Mouse (Mus musculus) intestine, postnatal 0 days (tissue): Measurements from ENCODE around the gene Iffo1. TPM values are rescaled to one million over a fixed set of nuclear protein-coding genes. Genes with fewer than 3 reads are reported as not detected.

Experiments
- ATAC-seq: fragments of 200-750 bp; cut with Nextera tagmentation; 2 replicates; pipeline ENCODE4 v1.8.0; 2017; ENCODE audit warnings: mild to moderate bottlenecking, moderate TSS enrichment, moderate library complexity
- H3K27ac ChIP-seq: fragments of 300-500 bp; sonication (generic); 2 replicates; pipeline ENCODE4 v1.5.1; 2014; ENCODE audit warnings: mild to moderate bottlenecking, low read depth, low read length, moderate library complexity
- H3K27me3 ChIP-seq: fragments of 300-500 bp; sonication (generic); replicated peaks from 2 replicates; pipeline ENCODE4 v1.6.1; 2014; ENCODE audit warnings: low read length, mixed read lengths; ENCODE audit not compliant: control insufficient read depth, insufficient read depth
- H3K36me3 ChIP-seq: fragments of 300-500 bp; sonication (generic); 2 replicates; pipeline ENCODE4 v1.6.1; 2014; ENCODE audit warnings: mild to moderate bottlenecking, moderate library complexity; ENCODE audit not compliant: control insufficient read depth, insufficient read depth
- H3K4me1 ChIP-seq: fragments of 300-500 bp; sonication (generic); replicated peaks from 2 replicates; pipeline ENCODE4 v1.6.1; 2014; ENCODE audit warnings: antibody characterized with exemption, low read length, mixed read lengths; ENCODE audit not compliant: control insufficient read depth, insufficient read depth
- H3K4me2 ChIP-seq: fragments of 300-500 bp; sonication (generic); replicated peaks from 2 replicates; pipeline ENCODE4 v1.6.1; 2014; ENCODE audit warnings: low read depth, mild to moderate bottlenecking, moderate library complexity
- H3K4me3 ChIP-seq: fragments of 300-500 bp; sonication (generic); 2 replicates; pipeline ENCODE4 v1.5.1; 2014; ENCODE audit warnings: low read depth, low read length
- H3K9ac ChIP-seq: fragments of 300-500 bp; sonication (generic); 2 replicates; pipeline ENCODE4 v1.6.1; 2014; ENCODE audit warnings: mild to moderate bottlenecking, low read depth, low read length
- H3K9me3 ChIP-seq: fragments of 300-500 bp; sonication (generic); 2 replicates; pipeline ENCODE4 v1.6.1; 2016; ENCODE audit warnings: mixed run types; ENCODE audit not compliant: control insufficient read depth
- CTCF ChIP-seq: sonication (generic); IDR thresholded peaks from 2 replicates; pipeline ENCODE4 v1.5.1; 2016; ENCODE audit warnings: low read depth, mild to moderate bottlenecking, control low read depth, antibody characterized with exemption, moderate library complexity
- WGBS: fragments of 180-500 bp; shearing (Covaris S2); extraction: QIAGEN DNeasy Blood & Tissue Kit; methylation state at CpG from one replicate; pipeline ENCODE4 v1.1.7; 2014; 5-methylcytosine and 5-hydroxymethylcytosine counted together
- polyA plus RNA-seq: library from polyadenylated mRNA; unstranded; fragments of >200 nt; fragmentation: Nextera tagmentation; extraction: Ambion mirVana; gene quantifications from 2 replicates; pipeline ENCODE4 v1.2.1, GENCODE M21; 2015

Iffo1 gene
- polyA plus RNA-seq, 1 experiment from 2014 or later: 3.2 TPM

GRCm38 (mm10) chr6:125110927-125111326, 34.1 kb upstream of the Iffo1 start:
- 92% methylated on average over 7 of the region's 7 CpGs for WGBS
- peaks cover 91% of the 10 kb centered on the region for H3K36me3 ChIP-seq
- no peak overlapping the region for H3K9ac ChIP-seq
- no peak overlapping the region for H3K27ac ChIP-seq
- no peaks in the 10 kb centered on the region for H3K4me1 ChIP-seq
- peak; percentile 38; the same call in 1 of the 2 replicates for ATAC-seq
- H3K4me2 ChIP-seq: no peak overlapping the region
- H3K4me3 ChIP-seq: no peak overlapping the region
- no peaks in the 10 kb centered on the region for H3K9me3 ChIP-seq
- peak; percentile 68 for TF ChIP-seq CTCF
- H3K27me3 ChIP-seq: no peaks in the 10 kb centered on the region

- Histone ChIP-seq H3K9ac (no peak overlapping the region), H3K4me1 (no peaks in the 10 kb centered on the region), H3K4me3 (no peak overlapping the region), H3K4me2 (no peak overlapping the region), H3K27ac (no peak overlapping the region), H3K27me3 (no peaks in the 10 kb centered on the region), H3K36me3 (peaks cover 88% of the 10 kb centered on the region), H3K9me3 (no peaks in the 10 kb centered on the region)
- 90% methylated on average over 11 of the region's 11 CpGs for WGBS
- TF ChIP-seq CTCF: no peak
- no peak for ATAC-seq
Measured at GRCm38 (mm10) chr6:125112553-125112952, 32.5 kb upstream of the Iffo1 start.

- Histone ChIP-seq H3K9me3 (no peaks in the 10 kb centered on the region), H3K4me2 (no peak overlapping the region), H3K27me3 (no peaks in the 10 kb centered on the region), H3K27ac (no peak overlapping the region), H3K36me3 (peaks cover 86% of the 10 kb centered on the region), H3K4me3 (no peak overlapping the region), H3K4me1 (no peaks in the 10 kb centered on the region), H3K9ac (no peak overlapping the region)
- WGBS: 84% methylated on average over 8 of the region's 8 CpGs
- TF ChIP-seq CTCF: no peak
- no peak for ATAC-seq
Measured at GRCm38 (mm10) chr6:125119387-125119786, 25.7 kb upstream of the Iffo1 start.

GRCm38 (mm10) chr6:125128724-125129123, 16.3 kb upstream of the Iffo1 start:
- Histone ChIP-seq H3K4me2 (no peak overlapping the region), H3K27ac (no peak overlapping the region), H3K27me3 (no peaks in the 10 kb centered on the region), H3K4me1 (no peaks in the 10 kb centered on the region), H3K4me3 (no peak overlapping the region), H3K9me3 (no peaks in the 10 kb centered on the region), H3K36me3 (peaks cover 55% of the 10 kb centered on the region), H3K9ac (no peak overlapping the region)
- 87% methylated on average over 12 of the region's 12 CpGs for WGBS
- no peak for ATAC-seq
- no peak for TF ChIP-seq CTCF

GRCm38 (mm10) chr6:125129710-125130402, 15.2 kb upstream of the Iffo1 start:
- no peak overlapping the region for H3K4me3 ChIP-seq
- no peak for TF ChIP-seq CTCF
- H3K27ac ChIP-seq: no peak overlapping the region
- peaks cover 55% of the 10 kb centered on the region for H3K36me3 ChIP-seq
- H3K4me1 ChIP-seq: no peaks in the 10 kb centered on the region
- H3K9me3 ChIP-seq: no peaks in the 10 kb centered on the region
- H3K4me2 ChIP-seq: no peak overlapping the region
- H3K27me3 ChIP-seq: no peaks in the 10 kb centered on the region
- 92% methylated on average over 20 of the region's 20 CpGs for WGBS
- no peak for ATAC-seq
- no peak overlapping the region for H3K9ac ChIP-seq

GRCm38 (mm10) chr6:125131302-125132156, 13.5 kb upstream of the Iffo1 start, which contains the start of gene Nop2:
Gene Nop2 (plus strand): TSS chr6:125131909.
- Histone ChIP-seq H3K9me3 (no peaks in the 10 kb centered on the region), H3K9ac (peak within 1 kb of the TSS; percentile 80), H3K27ac (peak within 1 kb of the TSS; percentile 88), H3K36me3 (peaks cover 64% of the 10 kb centered on the region), H3K4me2 (peak within 1 kb of the TSS; percentile 95), H3K4me1 (no peaks in the 10 kb centered on the region), H3K27me3 (no peaks in the 10 kb centered on the region), H3K4me3 (peak within 1 kb of the TSS; percentile 83)
- peak; percentile 94 for ATAC-seq
- under 1% methylated on average over 64 of the region's 66 CpGs for WGBS
- TF ChIP-seq CTCF: no peak
